Mouse (Mus musculus) midbrain, postnatal 0 days (tissue): Measurements from ENCODE around the gene Rae1. TPM values are rescaled to one million over a fixed set of nuclear protein-coding genes. Genes with fewer than 3 reads are reported as not detected.

Experiments used
- ATAC-seq: fragments of 200-750 bp; cut with Nextera tagmentation; 2 replicates; pipeline ENCODE4 v1.8.0; 2017; ENCODE audit warnings: moderate number of reproducible peaks, mild to moderate bottlenecking, moderate TSS enrichment, moderate library complexity; ENCODE audit not compliant: low FRiP score
- DNase-seq: peaks from one replicate; pipeline ENCODE4 v3.0.0-alpha.2; 2015; ENCODE audit warnings: low spot score
- H3K27ac ChIP-seq: fragments of 300-500 bp; sonication (generic); 2 replicates; pipeline ENCODE4 v1.5.1; 2014; ENCODE audit warnings: low read depth, mild to moderate bottlenecking, low read length, mixed read lengths
- H3K27me3 ChIP-seq: fragments of 300-500 bp; sonication (generic); 2 replicates; pipeline ENCODE4 v1.6.1; 2014; ENCODE audit warnings: low read length, control low read depth, mixed read lengths; ENCODE audit not compliant: insufficient read depth
- H3K36me3 ChIP-seq: fragments of 300-500 bp; sonication (generic); 2 replicates; pipeline ENCODE4 v1.6.1; 2014; ENCODE audit warnings: low read length, control low read depth, mixed read lengths; ENCODE audit not compliant: insufficient read depth
- H3K4me1 ChIP-seq: fragments of 300-500 bp; sonication (generic); 2 replicates; pipeline ENCODE4 v1.6.1; 2014; ENCODE audit warnings: mild to moderate bottlenecking, control low read depth, antibody characterized with exemption, low read length, mixed read lengths; ENCODE audit not compliant: insufficient read depth
- H3K4me2 ChIP-seq: fragments of 300-500 bp; sonication (generic); 2 replicates; pipeline ENCODE4 v1.6.1; 2014; ENCODE audit warnings: low read depth, mild to moderate bottlenecking, low read length, mixed read lengths; ENCODE audit not compliant: poor library complexity, severe bottlenecking
- H3K4me3 ChIP-seq: fragments of 300-500 bp; sonication (generic); 2 replicates; pipeline ENCODE4 v1.5.1; 2014; ENCODE audit warnings: low read depth, mild to moderate bottlenecking, low read length, moderate library complexity
- H3K9ac ChIP-seq: fragments of 300-500 bp; sonication (generic); replicated peaks from 2 replicates; pipeline ENCODE4 v1.6.1; 2014; ENCODE audit warnings: mild to moderate bottlenecking, low read length, moderate library complexity, mixed read lengths; ENCODE audit not compliant: poor library complexity, severe bottlenecking
- H3K9me3 ChIP-seq: fragments of 300-500 bp; sonication (generic); 2 replicates; pipeline ENCODE4 v1.6.1; 2016; ENCODE audit warnings: low read length, control low read depth
- CTCF ChIP-seq: IDR thresholded peaks from 2 replicates; pipeline ENCODE4 v1.5.1; 2016; ENCODE audit warnings: antibody characterized with exemption, mild to moderate bottlenecking
- WGBS: fragments of 180-500 bp; shearing (Covaris S2); extraction: QIAGEN DNeasy Blood & Tissue Kit; methylation state at CpG from one replicate; pipeline ENCODE4 v1.1.7; 2014; 5-methylcytosine and 5-hydroxymethylcytosine counted together
- polyA plus RNA-seq: library from polyadenylated mRNA; unstranded; fragments of >200 nt; fragmentation: Nextera tagmentation; extraction: Ambion mirVana; gene quantifications from 2 replicates; pipeline ENCODE4 v1.2.1, GENCODE M21; 2015
- total RNA-seq: library from RNA; depleted of rRNA; stranded (reverse); fragments of >200 nt; gene quantifications from 2 replicates; pipeline ENCODE4 v1.2.3, GENCODE M21; 2014

Gene Rae1
- total and polyA plus RNA-seq, 2 experiments from 2014 or later: 98.3 to 127 TPM

- DNase-seq (no peak), ATAC-seq (no peak)
- H3K4me2 ChIP-seq: no peak overlapping the region
- no peaks in the 10 kb centered on the region for H3K9me3 ChIP-seq
- H3K9ac ChIP-seq: no peak overlapping the region
- WGBS: 90% methylated on average over 5 of the region's 5 CpGs
- H3K4me1 ChIP-seq: peaks cover 12% of the 10 kb centered on the region; the same call in 1 of the 2 replicates
- peaks cover 4% of the 10 kb centered on the region for H3K36me3 ChIP-seq
- no peak overlapping the region for H3K27ac ChIP-seq
- TF ChIP-seq CTCF: no peak
- no peak overlapping the region for H3K4me3 ChIP-seq
- H3K27me3 ChIP-seq: no peaks in the 10 kb centered on the region; the same call in 1 of the 2 replicates
These were observed 26.4 kb downstream of the Rae1 start for GRCm38 (mm10) chr2:173026286-173026685.

GRCm38 (mm10) chr2:173026688-173027131 lies 26.8 kb downstream of the Rae1 start:
- no peak overlapping the region for H3K4me2 ChIP-seq
- H3K9ac ChIP-seq: no peak overlapping the region
- H3K27ac ChIP-seq: no peak overlapping the region
- H3K27me3 ChIP-seq: no peaks in the 10 kb centered on the region
- H3K4me3 ChIP-seq: no peak overlapping the region
- H3K9me3 ChIP-seq: no peaks in the 10 kb centered on the region
- peaks cover 7% of the 10 kb centered on the region for H3K36me3 ChIP-seq
- ATAC-seq (no peak), DNase-seq (no peak)
- H3K4me1 ChIP-seq: peaks cover 12% of the 10 kb centered on the region; the same call in 1 of the 2 replicates
- WGBS: 92% methylated on average over 3 of the region's 3 CpGs
- no peak for TF ChIP-seq CTCF

DNA sequence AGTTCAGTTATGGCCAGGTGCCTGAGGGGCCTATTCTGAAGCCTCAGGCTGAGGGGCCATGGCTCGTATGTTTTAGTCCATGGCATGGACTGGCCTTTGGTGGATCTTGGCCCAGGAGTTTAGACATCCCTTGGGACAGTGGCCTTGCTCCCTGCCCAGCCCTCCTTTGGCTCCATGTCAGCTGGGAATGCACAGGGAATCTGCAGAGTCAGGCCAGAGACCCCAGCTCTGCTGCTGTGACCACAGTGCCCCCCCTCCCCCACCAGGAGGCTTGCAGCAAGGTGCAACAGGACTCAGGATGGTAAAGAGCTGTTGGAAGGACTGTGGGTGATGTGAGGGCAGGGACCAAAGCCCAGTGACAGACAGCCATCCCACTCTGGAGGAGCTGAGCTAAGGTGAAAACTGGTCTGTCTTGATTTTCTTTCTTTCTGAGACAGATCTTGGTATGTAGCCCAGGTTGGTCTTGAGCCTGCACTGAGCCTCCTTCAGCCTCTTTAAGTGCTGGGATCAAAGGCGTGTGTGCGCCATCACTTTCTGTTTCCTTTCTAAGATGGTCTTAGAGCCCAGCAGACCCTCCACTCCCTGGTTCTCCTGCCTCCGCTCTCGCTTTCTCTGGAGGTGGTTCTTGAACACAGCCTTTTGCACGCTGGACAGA lies 27.4 kb downstream of the Rae1 start:
- no peak for DNase-seq
- Histone ChIP-seq H3K27me3 (no peaks in the 10 kb centered on the region), H3K9me3 (no peaks in the 10 kb centered on the region), H3K9ac (no peak overlapping the region), H3K4me1 (peaks cover 11% of the 10 kb centered on the region; the same call in 1 of the 2 replicates), H3K27ac (no peak overlapping the region), H3K4me3 (no peak overlapping the region), H3K4me2 (no peak overlapping the region), H3K36me3 (peaks cover 7% of the 10 kb centered on the region)
- no peak for ATAC-seq
- WGBS: 92% methylated on average over 6 of the region's 6 CpGs
- no peak for TF ChIP-seq CTCF

GRCm38 (mm10) chr2:173027824-173028495 lies 28.0 kb downstream of the Rae1 start:
- Histone ChIP-seq H3K27ac (no peak overlapping the region), H3K27me3 (no peaks in the 10 kb centered on the region), H3K9me3 (no peaks in the 10 kb centered on the region), H3K36me3 (peaks cover 10% of the 10 kb centered on the region), H3K4me1 (peaks cover 5% of the 10 kb centered on the region; the same call in 1 of the 2 replicates), H3K4me3 (no peak overlapping the region), H3K9ac (no peak overlapping the region), H3K4me2 (no peak overlapping the region)
- no peak for TF ChIP-seq CTCF
- DNase-seq (no peak), ATAC-seq (no peak)
- 68% methylated on average over 4 of the region's 4 CpGs for WGBS

DNA sequence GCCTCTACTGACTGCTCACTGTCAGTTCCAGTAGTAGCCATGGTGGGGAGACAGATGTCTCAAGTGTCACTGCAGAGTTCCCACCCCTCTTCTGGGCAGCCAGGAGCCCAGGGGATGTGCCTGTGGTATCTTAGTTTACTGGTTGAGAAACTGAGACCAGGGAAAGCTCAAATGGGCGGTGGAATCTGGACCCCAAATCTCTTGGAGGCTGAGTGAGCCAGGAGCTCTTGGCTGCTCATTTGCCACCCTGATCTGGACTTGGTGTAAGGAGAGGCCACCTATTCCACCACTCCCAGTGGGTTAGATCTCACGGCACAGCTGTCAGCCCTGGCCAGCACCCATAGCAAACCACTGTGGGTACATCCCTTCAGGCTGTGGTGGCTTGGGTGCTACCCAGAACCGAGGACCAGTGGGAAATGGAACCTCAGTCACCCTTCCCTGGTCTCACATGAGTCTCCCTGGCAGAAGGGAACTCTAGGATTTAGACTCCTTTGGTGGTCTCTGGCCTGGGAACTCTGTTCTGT lies 28.7 kb downstream of the Rae1 start:
- H3K4me2 ChIP-seq: no peak overlapping the region
- no peak for ATAC-seq
- WGBS: 90% methylated on average over 3 of the region's 3 CpGs

More for the DNA sequence above, 28.7 kb downstream of the Rae1 start:
- H3K9ac ChIP-seq: no peak overlapping the region
- H3K4me1 ChIP-seq: no peaks in the 10 kb centered on the region; the same call in 1 of the 2 replicates
- no peak for TF ChIP-seq CTCF
- no peak overlapping the region for H3K4me3 ChIP-seq
- H3K36me3 ChIP-seq: peaks cover 15% of the 10 kb centered on the region
- no peaks in the 10 kb centered on the region for H3K27me3 ChIP-seq
- H3K9me3 ChIP-seq: no peaks in the 10 kb centered on the region
- H3K27ac ChIP-seq: no peak overlapping the region
- DNase-seq: no peak
